Mouse (Mus musculus): ENCODE results near the gene Amacr. TPM values are rescaled to one million over a fixed set of nuclear protein-coding genes. Genes with fewer than 3 reads are reported as not detected.
A peak's percentile ranks its signal among the peaks of the same experiment; 100 is the strongest.

Amacr gene
- polyA plus RNA-seq (2014; fragmentation: Nextera tagmentation; extraction: Ambion mirVana): 16.4 and 19.0 TPM in 2 replicates

- ATAC-seq (ENCODE audit: insufficient number of reproducible peaks, insufficient read depth, low FRiP score, low read depth): peak; percentile 99
These were observed at the start of gene Amacr for GRCm38 (mm10) chr15:10981377-10982063. Gene Amacr (plus strand): TSS chr15:10981756.

GRCm38 (mm10) chr15:10933930-10934329 is 47.6 kb upstream of the Amacr start:
- WGBS: 81% methylated on average over 1 of the region's 1 CpGs
- no peak for ATAC-seq (ENCODE audit: insufficient number of reproducible peaks, insufficient read depth, low FRiP score, low read depth)

More at GRCm38 (mm10) chr15:10981377-10982063, at the start of gene Amacr:
- Histone ChIP-seq H3K4me3 (ENCODE audit: low read depth, low read length) (peak within 1 kb of the TSS; percentile 58), H3K4me2 (replicated peaks; ENCODE audit: low read depth, low read length) (peak within 1 kb of the TSS; percentile 76), H3K9ac (replicated peaks; ENCODE audit: low read depth, low read length) (peak within 1 kb of the TSS; percentile 69), H3K27me3 (ENCODE audit: control insufficient read depth, insufficient read depth, low read length) (no peaks in the 10 kb centered on the region), H3K36me3 (ENCODE audit: control insufficient read depth, insufficient read depth, low read length) (no peaks in the 10 kb centered on the region), H3K27ac (ENCODE audit: low read length) (peak within 1 kb of the TSS; percentile 81), H3K4me1 (ENCODE audit: control insufficient read depth, insufficient read depth, low read length) (peaks cover 7% of the 10 kb centered on the region; the same call in 1 of the 2 replicates), H3K9me3 (ENCODE audit: control insufficient read depth, low read depth, low read length) (no peaks in the 10 kb centered on the region)
- under 1% methylated on average over 52 of the region's 52 CpGs for WGBS

GRCm38 (mm10) chr15:10940148-10941108 is 41.1 kb upstream of the Amacr start:
- Histone ChIP-seq H3K9ac (replicated peaks; ENCODE audit: low read depth, low read length) (no peak overlapping the region), H3K9me3 (ENCODE audit: control insufficient read depth, low read depth, low read length) (no peaks in the 10 kb centered on the region), H3K36me3 (ENCODE audit: control insufficient read depth, insufficient read depth, low read length) (no peaks in the 10 kb centered on the region), H3K4me2 (replicated peaks; ENCODE audit: low read depth, low read length) (no peak overlapping the region), H3K4me3 (ENCODE audit: low read depth, low read length) (no peak overlapping the region), H3K4me1 (ENCODE audit: control insufficient read depth, insufficient read depth, low read length) (no peaks in the 10 kb centered on the region), H3K27me3 (ENCODE audit: control insufficient read depth, insufficient read depth, low read length) (no peaks in the 10 kb centered on the region), H3K27ac (ENCODE audit: low read length) (no peak overlapping the region)
- ATAC-seq (ENCODE audit: insufficient number of reproducible peaks, insufficient read depth, low FRiP score, low read depth): no peak
- 67% methylated on average over 15 of the region's 15 CpGs for WGBS

More at GRCm38 (mm10) chr15:10933930-10934329, 47.6 kb upstream of the Amacr start:
- H3K9ac ChIP-seq (replicated peaks; ENCODE audit: low read depth, low read length): no peak overlapping the region
- H3K9me3 ChIP-seq (ENCODE audit: control insufficient read depth, low read depth, low read length): no peaks in the 10 kb centered on the region
- no peak overlapping the region for H3K4me3 ChIP-seq (ENCODE audit: low read depth, low read length)
- no peak overlapping the region for H3K27ac ChIP-seq (ENCODE audit: low read length)
- no peak overlapping the region for H3K4me2 ChIP-seq (replicated peaks; ENCODE audit: low read depth, low read length)
- no peaks in the 10 kb centered on the region for H3K27me3 ChIP-seq (ENCODE audit: control insufficient read depth, insufficient read depth, low read length)
- H3K36me3 ChIP-seq (ENCODE audit: control insufficient read depth, insufficient read depth, low read length): no peaks in the 10 kb centered on the region
- no peaks in the 10 kb centered on the region for H3K4me1 ChIP-seq (ENCODE audit: control insufficient read depth, insufficient read depth, low read length)

GRCm38 (mm10) chr15:10941901-10942300 is 39.7 kb upstream of the Amacr start:
- no peaks in the 10 kb centered on the region for H3K9me3 ChIP-seq (ENCODE audit: control insufficient read depth, low read depth, low read length)
- no peak for ATAC-seq (ENCODE audit: insufficient number of reproducible peaks, insufficient read depth, low FRiP score, low read depth)
- H3K4me1 ChIP-seq (ENCODE audit: control insufficient read depth, insufficient read depth, low read length): no peaks in the 10 kb centered on the region
- H3K27ac ChIP-seq (ENCODE audit: low read length): no peak overlapping the region
- no peaks in the 10 kb centered on the region for H3K27me3 ChIP-seq (ENCODE audit: control insufficient read depth, insufficient read depth, low read length)
- 70% methylated on average over 6 of the region's 6 CpGs for WGBS
- no peak overlapping the region for H3K9ac ChIP-seq (replicated peaks; ENCODE audit: low read depth, low read length)
- no peak overlapping the region for H3K4me2 ChIP-seq (replicated peaks; ENCODE audit: low read depth, low read length)
- no peak overlapping the region for H3K4me3 ChIP-seq (ENCODE audit: low read depth, low read length)
- no peaks in the 10 kb centered on the region for H3K36me3 ChIP-seq (ENCODE audit: control insufficient read depth, insufficient read depth, low read length)

- Histone ChIP-seq H3K4me3 (ENCODE audit: low read depth, low read length) (no peak overlapping the region), H3K36me3 (ENCODE audit: control insufficient read depth, insufficient read depth, low read length) (no peaks in the 10 kb centered on the region), H3K4me1 (ENCODE audit: control insufficient read depth, insufficient read depth, low read length) (no peaks in the 10 kb centered on the region), H3K9ac (replicated peaks; ENCODE audit: low read depth, low read length) (no peak overlapping the region), H3K9me3 (ENCODE audit: control insufficient read depth, low read depth, low read length) (no peaks in the 10 kb centered on the region), H3K27ac (ENCODE audit: low read length) (no peak overlapping the region), H3K4me2 (replicated peaks; ENCODE audit: low read depth, low read length) (no peak overlapping the region), H3K27me3 (ENCODE audit: control insufficient read depth, insufficient read depth, low read length) (no peaks in the 10 kb centered on the region)
- 69% methylated on average over 1 of the region's 1 CpGs for WGBS
- ATAC-seq (ENCODE audit: insufficient number of reproducible peaks, insufficient read depth, low FRiP score, low read depth): no peak
These were observed 33.7 kb upstream of the Amacr start for GRCm38 (mm10) chr15:10947852-10948251.

- Histone ChIP-seq H3K27ac (ENCODE audit: low read length) (no peak within 1 kb of the TSS), H3K9me3 (ENCODE audit: control insufficient read depth, low read depth, low read length) (no peaks in the 10 kb centered on the region), H3K9ac (replicated peaks; ENCODE audit: low read depth, low read length) (no peak within 1 kb of the TSS), H3K4me1 (ENCODE audit: control insufficient read depth, insufficient read depth, low read length) (no peaks in the 10 kb centered on the region), H3K27me3 (ENCODE audit: control insufficient read depth, insufficient read depth, low read length) (no peaks in the 10 kb centered on the region), H3K4me3 (ENCODE audit: low read depth, low read length) (no peak within 1 kb of the TSS), H3K36me3 (ENCODE audit: control insufficient read depth, insufficient read depth, low read length) (no peaks in the 10 kb centered on the region), H3K4me2 (replicated peaks; ENCODE audit: low read depth, low read length) (no peak within 1 kb of the TSS)
- no peak for ATAC-seq (ENCODE audit: insufficient number of reproducible peaks, insufficient read depth, low FRiP score, low read depth)
- 53% methylated on average over 23 of the region's 23 CpGs for WGBS
These were observed 29.4 kb upstream of the Amacr start, which contains the start of gene C1qtnf3 for GRCm38 (mm10) chr15:10951951-10952759. Gene C1qtnf3 (plus strand): TSS chr15:10952332.

GRCm38 (mm10) chr15:10952760-10953305 is 28.7 kb upstream of the Amacr start:
- Histone ChIP-seq H3K4me2 (replicated peaks; ENCODE audit: low read depth, low read length) (no peak overlapping the region), H3K4me3 (ENCODE audit: low read depth, low read length) (no peak overlapping the region), H3K27ac (ENCODE audit: low read length) (no peak overlapping the region), H3K36me3 (ENCODE audit: control insufficient read depth, insufficient read depth, low read length) (no peaks in the 10 kb centered on the region), H3K9me3 (ENCODE audit: control insufficient read depth, low read depth, low read length) (no peaks in the 10 kb centered on the region), H3K9ac (replicated peaks; ENCODE audit: low read depth, low read length) (no peak overlapping the region), H3K27me3 (ENCODE audit: control insufficient read depth, insufficient read depth, low read length) (no peaks in the 10 kb centered on the region), H3K4me1 (ENCODE audit: control insufficient read depth, insufficient read depth, low read length) (no peaks in the 10 kb centered on the region)
- 50% methylated on average over 4 of the region's 4 CpGs for WGBS
- ATAC-seq (ENCODE audit: insufficient number of reproducible peaks, insufficient read depth, low FRiP score, low read depth): no peak

Measured in stomach, embryonic 14.5 days (tissue).